Mouse (Mus musculus) liver, adult 2 months (tissue): ENCODE results near the gene Cyth3. TPM values are rescaled to one million over a fixed set of nuclear protein-coding genes. Genes with fewer than 3 reads are reported as not detected.

Experiments
- DNase-seq: peaks from one replicate; pipeline ENCODE4 v3.0.0-alpha.2; 2011; ENCODE audit warnings: low read depth, low spot score; ENCODE audit errors: extremely low read depth
- H3K27ac ChIP-seq: fragments of 200-500 bp; replicated peaks from 2 replicates; pipeline ENCODE4 v1.5.1; 2012; ENCODE audit warnings: low read depth, mild to moderate bottlenecking, control low read depth, inconsistent platforms, low read length; ENCODE audit not compliant: insufficient read depth
- H3K27me3 ChIP-seq: fragments of 200-500 bp; 2 replicates; pipeline ENCODE4 v1.6.1; 2012; ENCODE audit warnings: mild to moderate bottlenecking, moderate library complexity, low read length, inconsistent platforms; ENCODE audit not compliant: control insufficient read depth, insufficient read depth
- H3K36me3 ChIP-seq: fragments of 200-500 bp; 2 replicates; pipeline ENCODE4 v1.6.1; 2012; ENCODE audit warnings: low read length, inconsistent platforms; ENCODE audit not compliant: control insufficient read depth, insufficient read depth
- H3K4me1 ChIP-seq: fragments of 200-500 bp; 2 replicates; pipeline ENCODE4 v1.6.1; 2011; ENCODE audit warnings: low read length; ENCODE audit not compliant: control insufficient read depth, insufficient read depth
- H3K4me3 ChIP-seq: fragments of 200-500 bp; 2 replicates; pipeline ENCODE4 v1.5.1; 2011; ENCODE audit warnings: low read depth, mild to moderate bottlenecking, control low read depth, low read length, moderate library complexity; ENCODE audit not compliant: insufficient read depth
- H3K79me2 ChIP-seq: fragments of 200-500 bp; 2 replicates; pipeline ENCODE4 v1.6.1; 2012; ENCODE audit warnings: inconsistent platforms, mild to moderate bottlenecking, low read length, moderate library complexity; ENCODE audit not compliant: control insufficient read depth, insufficient read depth
- H3K9ac ChIP-seq: fragments of 200-500 bp; 2 replicates; pipeline ENCODE4 v1.6.1; 2012; ENCODE audit warnings: low read depth, mild to moderate bottlenecking, control low read depth, inconsistent platforms, low read length
- CTCF ChIP-seq: fragments of 200-500 bp; IDR thresholded peaks from 2 replicates; pipeline ENCODE4 v1.5.1; 2011; ENCODE audit warnings: low read depth, low read length, control low read depth
- POLR2A ChIP-seq: fragments of 200-500 bp; IDR thresholded peaks from 2 replicates; pipeline ENCODE4 v1.6.1; 2011; ENCODE audit warnings: low read length, control low read depth; ENCODE audit not compliant: insufficient read depth; ENCODE audit errors: extremely low read depth
- WGBS: fragments of 180-500 bp; shearing (Covaris S2); methylation state at CpG from one replicate; pipeline ENCODE4 v1.1.7; 2018; 5-methylcytosine and 5-hydroxymethylcytosine counted together
- polyA plus RNA-seq: library from polyadenylated mRNA; depleted of rRNA; stranded (reverse); fragments of >200 nt; gene quantifications from 2 replicates; pipeline ENCODE4 v1.2.3, GENCODE M21; 2012
- total RNA-seq: library from RNA; depleted of rRNA; stranded (reverse); fragments of >200 nt; gene quantifications from 2 replicates; pipeline ENCODE4 v1.2.3, GENCODE M21; 2014

The Cyth3 gene
- total and polyA plus RNA-seq, 2 experiments: 2.9 to 4.4 TPM

GRCm38 (mm10) chr5:143633877-143634276 is 11.6 kb downstream of the Cyth3 start:
- H3K4me1 ChIP-seq: peaks cover 6% of the 10 kb centered on the region
- 86% methylated on average over 4 of the region's 4 CpGs for WGBS

DNA sequence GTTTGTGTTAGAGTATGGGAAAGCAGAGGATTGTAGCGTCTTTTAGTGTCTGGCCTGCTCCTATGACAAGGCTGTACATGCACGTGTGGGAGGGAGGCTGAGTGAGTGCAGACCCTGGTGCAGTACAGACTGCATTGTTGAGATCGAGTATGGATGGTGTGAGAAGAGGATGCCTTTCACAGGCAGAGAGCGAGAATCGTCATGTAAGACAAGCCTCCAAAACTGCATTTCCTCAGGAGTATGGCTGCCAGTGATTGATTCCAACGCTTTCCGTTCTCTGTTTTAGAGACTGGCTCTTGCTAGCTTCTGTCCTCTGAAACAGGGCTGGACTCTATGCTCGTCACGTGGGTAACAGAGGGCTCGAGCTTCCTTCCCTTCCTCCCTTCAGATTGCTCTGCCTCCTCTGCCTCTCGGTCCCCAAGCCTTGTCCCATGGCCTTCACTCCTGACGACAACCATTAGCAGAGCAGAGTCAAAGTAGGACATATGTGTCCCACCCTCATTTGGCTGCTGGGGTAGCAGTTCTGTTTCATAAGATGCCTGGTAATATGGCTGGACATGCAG is 12.4 kb downstream of the Cyth3 start:
- Histone ChIP-seq H3K9ac (no peak overlapping the region), H3K36me3 (no peaks in the 10 kb centered on the region), H3K27ac (0 out of 2 replicates have a peak overlapping the region, but pooled peaks have one; percentile 6), H3K4me3 (no peak overlapping the region), H3K4me1 (peaks cover 6% of the 10 kb centered on the region), H3K79me2 (peaks cover 4% of the 10 kb centered on the region; the same call in 1 of the 2 replicates), H3K27me3 (no peaks in the 10 kb centered on the region)
- 74% methylated on average over 12 of the region's 12 CpGs for whole genome bisulfite sequencing
- TF ChIP-seq CTCF (no peak), POLR2A (no peak)
- peak; percentile 15 for DNase-seq

More at GRCm38 (mm10) chr5:143633877-143634276, 11.6 kb downstream of the Cyth3 start:
- no peak overlapping the region for H3K9ac ChIP-seq
- no peak for DNase-seq
- H3K79me2 ChIP-seq: peaks cover 6% of the 10 kb centered on the region; the same call in 1 of the 2 replicates
- no peaks in the 10 kb centered on the region for H3K27me3 ChIP-seq
- H3K4me3 ChIP-seq: no peak overlapping the region
- peak overlapping the region; percentile 3; the same call in 1 of the 2 replicates for H3K27ac ChIP-seq
- no peaks in the 10 kb centered on the region for H3K36me3 ChIP-seq
- TF ChIP-seq POLR2A (no peak), CTCF (no peak)

- peaks cover 3% of the 10 kb centered on the region; the same call in 1 of the 2 replicates for H3K79me2 ChIP-seq
- H3K27ac ChIP-seq: no peak overlapping the region
- no peak overlapping the region for H3K4me3 ChIP-seq
- 93% methylated on average over 11 of the region's 11 CpGs for WGBS
- no peak overlapping the region for H3K9ac ChIP-seq
- no peaks in the 10 kb centered on the region for H3K36me3 ChIP-seq
- DNase-seq: no peak
- no peaks in the 10 kb centered on the region for H3K27me3 ChIP-seq
- no peak for TF ChIP-seq CTCF
- no peak for TF ChIP-seq POLR2A
- peaks cover 6% of the 10 kb centered on the region for H3K4me1 ChIP-seq
Measured at GRCm38 (mm10) chr5:143635358-143635757, 13.1 kb downstream of the Cyth3 start.

GRCm38 (mm10) chr5:143636173-143636572 is 13.9 kb downstream of the Cyth3 start:
- 46% methylated on average over 7 of the region's 7 CpGs for WGBS
- Histone ChIP-seq H3K4me1 (peaks cover 6% of the 10 kb centered on the region), H3K27ac (peak overlapping the region; percentile 16; the same call in 1 of the 2 replicates), H3K4me3 (no peak overlapping the region), H3K27me3 (no peaks in the 10 kb centered on the region), H3K79me2 (peaks cover 7% of the 10 kb centered on the region; the same call in 1 of the 2 replicates), H3K9ac (0 out of 2 replicates have a peak overlapping the region, but pooled peaks have one; percentile 45), H3K36me3 (no peaks in the 10 kb centered on the region)
- no peak for TF ChIP-seq POLR2A
- no peak for TF ChIP-seq CTCF
- DNase-seq: no peak

DNA sequence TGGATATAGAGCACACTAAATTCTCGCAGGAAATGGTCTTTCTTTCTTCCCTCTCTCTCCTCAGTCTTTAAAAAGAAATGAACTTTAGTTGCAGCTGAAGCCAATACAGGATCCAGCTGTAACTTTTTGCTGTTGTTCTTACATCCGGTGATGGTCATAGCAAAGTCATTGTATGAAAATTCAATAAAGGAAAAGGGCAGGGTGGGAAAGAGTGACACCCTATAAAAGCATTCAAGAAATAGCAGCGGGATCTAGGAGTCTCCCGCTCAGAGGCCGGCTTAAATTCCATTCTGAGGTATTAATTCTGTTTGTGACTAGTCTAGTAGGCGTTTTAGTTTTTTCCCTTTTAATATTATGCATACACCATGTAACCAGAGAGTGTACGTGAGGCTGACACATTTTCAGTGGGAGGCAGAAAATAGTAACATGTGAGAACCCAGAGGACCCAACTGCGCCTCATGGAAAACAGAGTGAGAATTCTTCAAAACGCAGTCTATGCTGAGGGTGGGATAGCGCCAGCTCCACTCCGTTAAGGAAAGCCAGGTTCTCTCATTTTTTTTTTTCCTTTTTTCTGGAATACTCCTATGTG is 15.7 kb downstream of the Cyth3 start:
- DNase-seq: no peak
- no peak overlapping the region for H3K9ac ChIP-seq
- no peak overlapping the region for H3K27ac ChIP-seq
- no peaks in the 10 kb centered on the region for H3K4me1 ChIP-seq
- no peaks in the 10 kb centered on the region for H3K36me3 ChIP-seq
- H3K27me3 ChIP-seq: no peaks in the 10 kb centered on the region
- no peak for TF ChIP-seq CTCF
- TF ChIP-seq POLR2A: no peak
- WGBS: 85% methylated on average over 11 of the region's 11 CpGs
- no peak overlapping the region for H3K4me3 ChIP-seq
- peaks cover 7% of the 10 kb centered on the region; the same call in 1 of the 2 replicates for H3K79me2 ChIP-seq

DNA sequence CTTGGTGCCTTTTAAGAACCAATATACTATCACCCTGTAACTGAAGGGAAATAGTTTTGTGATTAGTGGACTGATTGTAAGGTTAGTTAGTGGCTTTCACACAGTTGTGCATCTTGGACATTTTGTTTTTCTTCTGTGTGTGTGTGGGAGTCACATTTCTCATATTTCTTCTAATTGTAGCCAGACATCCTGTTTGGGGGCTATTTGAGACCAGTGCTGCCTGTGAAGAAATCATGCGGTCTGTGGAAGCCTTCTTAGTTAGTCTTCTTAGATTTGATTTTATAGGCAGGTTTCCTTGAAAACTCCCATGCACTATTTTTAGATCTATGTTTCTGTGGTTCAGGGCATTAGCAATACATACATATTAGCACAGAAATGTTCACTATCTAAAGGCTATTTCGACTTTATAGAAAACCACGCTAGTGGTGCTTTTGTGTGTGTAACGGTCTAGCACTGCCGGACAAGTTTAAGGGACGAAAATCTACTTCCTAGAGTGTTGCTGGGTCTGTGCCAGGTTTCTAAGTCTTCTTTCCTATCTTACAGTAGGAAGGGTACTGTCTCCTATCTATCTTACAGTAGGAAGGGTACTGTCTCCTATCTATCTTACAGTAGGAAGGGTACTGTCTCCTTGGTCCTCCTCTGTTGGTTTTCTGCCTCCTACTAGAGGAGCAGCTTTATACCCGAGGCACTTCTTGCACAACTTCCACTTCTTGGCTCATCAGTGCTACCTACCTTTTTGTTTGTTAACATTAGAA is 16.4 kb downstream of the Cyth3 start:
- H3K4me3 ChIP-seq: no peak overlapping the region
- no peaks in the 10 kb centered on the region for H3K27me3 ChIP-seq
- TF ChIP-seq CTCF: no peak
- TF ChIP-seq POLR2A: no peak
- no peaks in the 10 kb centered on the region for H3K4me1 ChIP-seq
- peaks cover 7% of the 10 kb centered on the region; the same call in 1 of the 2 replicates for H3K79me2 ChIP-seq
- 61% methylated on average over 7 of the region's 7 CpGs for WGBS
- no peak overlapping the region for H3K27ac ChIP-seq
- H3K9ac ChIP-seq: no peak overlapping the region
- no peak for DNase-seq
- no peaks in the 10 kb centered on the region for H3K36me3 ChIP-seq
